Mouse (Mus musculus) layer of hippocampus, postnatal 14 days (tissue): ENCODE measurements around the gene Nck1. TPM values are rescaled to one million over a fixed set of nuclear protein-coding genes. Genes with fewer than 3 reads are reported as not detected.
A peak's percentile ranks its signal among the peaks of the same experiment; 100 is the strongest.

ENCODE experiments used
- DNase-seq, 2 experiments: peaks; one replicate each; pipeline ENCODE4 v3.0.0; 2021 to 2022; ENCODE audit warnings: low spot score in 2 of 2, mixed read lengths in 1 of 2
- total RNA-seq, 2 experiments: library from RNA; stranded (reverse); gene quantifications; 2 replicates each; pipeline ENCODE4 v1.2.3; 2021

The Nck1 gene
- total RNA-seq, 2 experiments from 2014 or later, result 26.5 to 29.4 TPM

DNA sequence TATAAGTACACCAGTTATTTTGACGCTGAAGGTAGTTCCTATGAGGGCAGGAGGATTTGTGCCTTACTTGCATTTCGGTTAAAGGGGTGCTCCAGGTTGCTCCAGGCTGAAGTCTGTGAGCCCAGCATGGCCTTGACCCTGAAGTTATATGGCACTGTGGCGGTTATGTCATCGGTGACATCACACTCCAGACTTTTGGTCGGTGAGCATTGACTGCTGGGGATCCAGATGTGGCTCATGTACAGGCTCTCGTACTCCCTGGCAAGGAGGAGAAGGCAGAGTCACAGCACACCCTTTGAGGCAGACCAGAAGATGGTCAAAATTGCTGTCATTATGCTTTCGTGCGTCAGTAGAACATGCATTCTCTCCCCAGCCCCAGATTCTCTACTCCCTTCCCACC, 73.0 kb downstream of the Nck1 start:
- no peak for DNase-seq

DNA sequence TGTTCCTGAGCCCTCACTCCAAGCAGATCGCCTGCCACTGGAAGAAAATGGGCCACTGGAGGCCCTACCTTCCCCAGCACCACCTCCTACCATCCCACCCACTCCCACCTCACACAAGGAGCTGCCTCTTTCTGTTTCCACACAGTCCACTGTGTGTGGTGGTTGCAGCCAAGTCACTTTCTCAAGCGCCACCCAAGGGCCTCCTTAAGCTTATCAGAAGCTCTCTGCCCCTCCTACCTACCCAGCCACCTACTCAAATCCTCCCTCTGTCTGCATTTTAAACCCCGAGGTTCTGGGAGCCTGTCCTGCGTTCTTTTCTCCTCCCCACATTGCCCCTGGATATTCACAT, 74.4 kb downstream of the Nck1 start:
- DNase-seq, result no peak

GRCm38 (mm10) chr9:100470936-100471604, 74.9 kb downstream of the Nck1 start:
- DNase-seq, result peak; percentile 46 to 58

DNA sequence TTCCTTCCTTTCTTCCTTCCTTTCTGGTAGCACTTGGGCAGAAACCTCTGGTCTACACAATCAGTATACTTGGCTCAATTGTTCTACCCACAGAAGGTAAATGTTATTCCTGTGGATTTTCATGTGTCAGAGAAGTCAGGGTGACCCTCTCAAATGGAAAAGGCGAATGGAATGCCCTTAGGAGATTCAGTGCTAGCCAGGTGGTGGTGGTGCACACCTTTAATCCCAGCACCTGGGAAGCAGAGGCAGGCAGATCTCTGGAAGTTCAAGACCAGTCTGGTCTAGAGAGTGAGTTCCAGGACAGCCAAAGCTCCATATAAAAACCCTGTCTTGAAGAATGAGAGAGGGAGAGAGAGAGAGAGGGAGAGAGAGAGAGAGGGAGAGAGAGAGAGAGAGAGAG, 75.7 kb downstream of the Nck1 start:
- no peak for DNase-seq

GRCm38 (mm10) chr9:100469681-100470080, 76.3 kb downstream of the Nck1 start:
- DNase-seq, result no peak

DNA sequence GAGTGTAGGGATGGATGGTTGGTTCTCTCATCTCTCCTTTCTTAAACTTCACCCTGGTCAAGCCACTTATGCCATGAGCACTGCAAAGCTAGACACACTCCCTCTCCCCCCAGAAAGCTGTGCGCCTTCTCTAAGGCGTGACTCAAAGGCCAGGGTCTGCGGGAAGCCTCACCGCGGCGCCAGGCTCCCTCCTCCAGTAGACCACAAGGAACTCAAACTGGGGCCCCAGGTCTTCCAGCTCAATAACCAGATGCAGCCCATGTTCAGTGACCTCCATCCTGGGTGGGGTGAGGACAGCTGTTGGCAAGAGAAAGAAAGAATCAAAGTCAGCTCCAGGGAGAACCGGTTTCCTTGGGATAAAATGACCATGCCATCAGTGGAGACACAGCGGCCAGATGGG, 77.8 kb downstream of the Nck1 start:
- no peak for DNase-seq

- peak in 1 of 2 experiments; percentile 29 for DNase-seq
These were observed 78.3 kb downstream of the Nck1 start for GRCm38 (mm10) chr9:100467653-100468052.

- DNase-seq, result peak in 1 of 2 experiments; percentile 62
These were observed 79.2 kb downstream of the Nck1 start for GRCm38 (mm10) chr9:100466743-100467142.

- no peak for DNase-seq
These were observed 79.9 kb downstream of the Nck1 start for GRCm38 (mm10) chr9:100465988-100466387.

- no peak for DNase-seq
These were observed 80.6 kb downstream of the Nck1 start for GRCm38 (mm10) chr9:100465380-100465779.

DNA sequence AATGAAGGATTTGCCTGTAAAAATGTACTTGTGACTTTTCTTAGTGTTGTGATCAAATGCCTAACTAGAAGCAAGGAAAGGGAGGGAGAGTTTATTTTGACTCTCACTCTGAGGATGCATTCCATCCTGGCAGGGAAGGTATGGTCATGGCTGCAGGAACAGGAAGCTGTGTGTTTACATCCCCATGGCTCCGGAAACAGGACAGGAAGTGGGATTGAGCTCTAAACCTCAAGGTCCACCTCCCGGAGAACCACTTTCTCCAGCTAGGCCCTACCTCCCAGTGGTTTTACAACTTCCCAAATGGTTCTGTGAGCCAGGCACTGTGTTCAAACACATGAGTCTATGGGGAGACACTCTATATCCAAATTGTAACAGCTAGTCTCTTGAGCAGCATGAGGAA, 82.2 kb downstream of the Nck1 start:
- DNase-seq, result no peak

DNA sequence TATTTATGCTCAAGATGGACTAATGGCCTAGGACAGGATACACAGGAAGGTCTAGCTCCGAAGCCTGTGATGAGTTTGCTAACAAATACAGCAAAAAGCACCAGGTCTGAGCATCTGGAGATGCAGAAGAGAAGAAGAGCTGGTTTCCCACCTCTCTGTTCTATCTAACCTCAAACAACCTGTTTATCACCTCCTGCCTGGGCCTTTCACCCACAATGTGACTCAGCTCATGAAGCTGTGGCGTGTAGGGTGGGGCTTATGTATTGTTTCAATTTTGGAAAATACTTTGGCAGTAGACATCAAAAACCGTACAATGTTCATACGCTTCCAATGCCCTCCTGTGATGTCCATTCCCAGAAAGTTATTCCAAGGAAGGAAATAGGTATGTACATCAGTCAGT, 83.8 kb downstream of the Nck1 start:
- DNase-seq, result peak in 1 of 2 experiments; percentile 32

- peak; percentile 64 to 83 for DNase-seq
These were observed 84.3 kb downstream of the Nck1 start for GRCm38 (mm10) chr9:100461671-100462070.

GRCm38 (mm10) chr9:100460203-100460602, 85.7 kb downstream of the Nck1 start:
- no peak for DNase-seq

DNA sequence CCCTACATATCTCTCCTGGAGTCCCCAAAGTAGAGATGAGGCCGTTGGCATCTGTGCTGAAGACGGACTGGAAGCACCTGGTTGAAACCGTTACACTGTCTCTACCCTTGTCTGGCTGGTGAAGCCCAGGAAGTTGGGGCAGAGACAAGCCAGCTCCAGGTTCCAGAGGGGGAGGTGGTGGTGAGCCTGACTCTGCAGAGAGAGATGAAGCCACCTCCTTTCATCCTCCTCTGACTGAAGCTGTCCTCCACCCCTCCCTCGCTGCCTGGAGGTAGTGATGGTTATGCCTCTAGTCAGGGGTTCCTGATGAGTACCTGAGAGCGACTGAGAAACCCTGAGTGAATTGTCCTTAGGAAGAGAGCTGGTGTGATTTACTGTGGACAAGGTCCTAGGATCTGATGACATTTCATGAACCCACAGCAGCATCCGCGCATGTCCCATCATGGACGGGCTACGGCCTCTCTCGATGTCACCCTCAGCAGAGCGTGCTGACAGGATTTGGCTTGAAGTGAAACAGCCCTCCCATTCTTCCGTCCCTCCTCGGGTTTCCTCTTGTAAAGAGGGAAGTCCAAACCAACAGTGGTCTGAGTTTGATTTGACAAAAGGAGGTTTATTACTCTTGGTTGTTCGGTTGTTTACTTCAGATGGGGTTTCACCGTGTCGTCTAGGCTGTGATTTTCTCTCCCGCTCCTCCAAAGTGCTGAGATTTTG, 87.8 kb downstream of the Nck1 start:
- no peak for DNase-seq

DNA sequence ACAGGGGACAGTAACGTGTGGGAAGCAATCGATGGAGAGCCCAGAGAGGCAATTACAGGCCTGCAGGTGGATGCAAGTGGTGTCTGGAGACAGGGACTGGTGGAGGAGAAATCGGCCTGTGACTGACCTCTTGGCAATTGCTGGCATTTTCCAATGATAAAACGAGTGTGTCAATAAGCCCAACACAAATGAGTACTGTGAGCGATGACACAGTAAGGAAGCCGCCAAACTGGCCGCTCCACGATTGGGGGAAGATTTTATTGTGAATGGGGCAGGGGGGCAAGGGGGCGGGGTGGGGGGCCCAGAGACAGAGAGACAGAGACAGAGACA, 91.3 kb downstream of the Nck1 start:
- DNase-seq, result no peak

DNA sequence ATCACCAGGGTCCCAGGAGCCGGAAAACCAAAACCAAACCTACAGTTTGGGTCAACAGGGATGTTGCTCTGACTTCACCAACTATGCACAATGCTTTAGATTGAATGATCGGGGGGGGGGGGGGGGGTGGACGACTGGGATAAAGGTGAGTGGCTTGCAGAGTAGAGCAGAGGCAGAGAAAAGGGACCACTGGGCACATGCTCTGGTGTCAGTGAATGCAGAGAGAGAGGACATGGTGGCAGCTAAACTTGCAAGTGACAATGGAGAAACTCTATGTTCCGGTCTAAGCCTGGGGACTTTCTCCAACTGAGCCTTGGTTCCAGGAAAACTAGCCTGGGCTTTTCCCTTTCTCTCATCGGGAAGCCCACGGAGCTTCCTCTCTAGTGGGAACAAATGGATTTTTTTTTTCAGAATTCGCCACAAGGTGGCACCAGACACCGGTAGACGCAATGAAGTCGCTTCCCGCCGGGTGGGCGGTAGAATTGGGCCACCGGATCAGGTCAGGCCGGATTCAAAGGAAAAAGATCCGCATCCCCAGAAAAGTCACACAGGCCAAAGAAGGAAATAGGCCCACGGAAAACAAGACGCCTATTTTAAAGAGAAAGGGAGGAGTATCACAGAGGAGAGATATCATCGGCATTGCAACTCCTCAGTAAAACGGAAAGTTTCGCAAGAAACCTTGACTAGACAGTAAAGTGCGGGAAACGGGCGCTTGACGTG, 91.8 kb downstream of the Nck1 start:
- DNase-seq, result peak; percentile 77 to 85

DNA sequence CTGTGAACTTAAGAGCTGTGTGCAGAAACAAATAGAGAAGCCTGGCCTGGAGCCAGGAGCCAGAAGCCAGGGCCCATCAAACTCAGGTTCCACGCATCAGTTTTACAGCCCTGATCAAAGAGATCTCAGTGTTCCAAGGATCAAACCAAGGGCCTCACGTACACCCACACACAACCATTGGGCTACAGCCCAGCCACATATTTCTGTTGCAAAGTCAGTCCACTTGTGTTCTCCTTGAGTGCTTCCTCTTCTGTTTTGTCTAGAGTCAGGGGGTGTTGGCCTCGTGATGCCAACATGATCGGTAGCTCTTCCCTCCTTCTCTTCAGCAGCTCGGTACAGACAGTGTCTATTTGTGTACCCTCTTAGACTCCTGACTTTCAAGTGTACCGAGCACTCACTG, 93.5 kb downstream of the Nck1 start:
- DNase-seq, result no peak

- peak; percentile 81 to 83 for DNase-seq
These were observed 99.8 kb downstream of the Nck1 start for GRCm38 (mm10) chr9:100446059-100446686.
